Mouse (Mus musculus): ENCODE data around the gene Rbm3. TPM values are rescaled to one million over a fixed set of nuclear protein-coding genes. Genes with fewer than 3 reads are reported as not detected.
A peak's percentile ranks its signal among the peaks of the same experiment; 100 is the strongest.

Rbm3 gene
- polyA plus RNA-seq, 1 experiment: 19.6 TPM

- H3K27ac ChIP-seq (ENCODE audit: control insufficient read depth, insufficient read depth, low read depth, low read length): no peak overlapping the region
- no peaks in the 10 kb centered on the region for H3K36me3 ChIP-seq (ENCODE audit: control insufficient read depth, insufficient read depth, low read length)
- peaks cover 4% of the 10 kb centered on the region for H3K4me1 ChIP-seq (ENCODE audit: control insufficient read depth, insufficient read depth, low read length)
- H3K27me3 ChIP-seq (ENCODE audit: control insufficient read depth, insufficient read depth, low read length): no peaks in the 10 kb centered on the region
- H3K4me3 ChIP-seq (ENCODE audit: control insufficient read depth, low read depth, low read length): no peak overlapping the region
- TF ChIP-seq POLR2A (IDR thresholded peaks at IDR 0.05; ENCODE audit: control insufficient read depth, low read depth, low read length): no peak
- no peak for TF ChIP-seq CTCF (IDR thresholded peaks at IDR 0.05; ENCODE audit: control insufficient read depth, insufficient read depth, insufficient replicate concordance, low read depth, low read length)
Measured at GRCm38 (mm10) chrX:8142948-8143347, 2.7 kb downstream of the Rbm3 start.

DNA sequence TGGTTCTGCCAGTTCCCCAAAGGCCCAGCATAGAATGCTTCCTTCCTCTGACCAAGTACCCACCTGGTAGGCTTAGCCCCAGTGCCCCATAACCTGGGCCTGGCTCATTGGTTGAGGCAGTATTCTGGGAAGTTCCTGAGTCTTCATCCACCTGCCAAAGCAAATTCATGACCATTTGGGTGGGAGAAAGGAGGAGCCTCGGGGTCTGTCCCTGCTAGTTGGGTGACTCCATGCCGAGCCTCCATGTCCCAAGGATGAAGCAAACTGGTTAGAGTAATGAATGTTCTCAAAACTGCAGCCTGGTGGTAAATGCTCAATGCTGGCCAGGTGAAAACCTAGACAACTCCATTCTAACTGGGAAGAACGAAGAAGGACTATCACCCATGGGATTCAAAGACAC lies 4.6 kb downstream of the Rbm3 start:
- Histone ChIP-seq H3K27ac (ENCODE audit: control insufficient read depth, insufficient read depth, low read depth, low read length) (no peak overlapping the region), H3K36me3 (ENCODE audit: control insufficient read depth, insufficient read depth, low read length) (no peaks in the 10 kb centered on the region), H3K4me3 (ENCODE audit: control insufficient read depth, low read depth, low read length) (no peak overlapping the region), H3K27me3 (ENCODE audit: control insufficient read depth, insufficient read depth, low read length) (no peaks in the 10 kb centered on the region), H3K4me1 (ENCODE audit: control insufficient read depth, insufficient read depth, low read length) (peaks cover 4% of the 10 kb centered on the region)
- no peak for TF ChIP-seq POLR2A (IDR thresholded peaks at IDR 0.05; ENCODE audit: control insufficient read depth, low read depth, low read length)
- no peak for TF ChIP-seq CTCF (IDR thresholded peaks at IDR 0.05; ENCODE audit: control insufficient read depth, insufficient read depth, insufficient replicate concordance, low read depth, low read length)

- H3K27ac ChIP-seq (ENCODE audit: control insufficient read depth, insufficient read depth, low read depth, low read length): no peak overlapping the region
Measured at GRCm38 (mm10) chrX:8140446-8140845, 5.2 kb downstream of the Rbm3 start.

GRCm38 (mm10) chrX:8139480-8139879 lies 6.2 kb downstream of the Rbm3 start:
- H3K4me1 ChIP-seq (ENCODE audit: control insufficient read depth, insufficient read depth, low read length): peaks cover 4% of the 10 kb centered on the region
- no peaks in the 10 kb centered on the region for H3K27me3 ChIP-seq (ENCODE audit: control insufficient read depth, insufficient read depth, low read length)
- H3K27ac ChIP-seq (ENCODE audit: control insufficient read depth, insufficient read depth, low read depth, low read length): no peak overlapping the region
- H3K36me3 ChIP-seq (ENCODE audit: control insufficient read depth, insufficient read depth, low read length): no peaks in the 10 kb centered on the region
- TF ChIP-seq CTCF (IDR thresholded peaks at IDR 0.05; ENCODE audit: control insufficient read depth, insufficient read depth, insufficient replicate concordance, low read depth, low read length): no peak
- TF ChIP-seq POLR2A (IDR thresholded peaks at IDR 0.05; ENCODE audit: control insufficient read depth, low read depth, low read length): no peak
- H3K4me3 ChIP-seq (ENCODE audit: control insufficient read depth, low read depth, low read length): no peak overlapping the region

More at GRCm38 (mm10) chrX:8140446-8140845, 5.2 kb downstream of the Rbm3 start:
- Histone ChIP-seq H3K4me1 (ENCODE audit: control insufficient read depth, insufficient read depth, low read length) (peaks cover 4% of the 10 kb centered on the region), H3K4me3 (ENCODE audit: control insufficient read depth, low read depth, low read length) (no peak overlapping the region), H3K36me3 (ENCODE audit: control insufficient read depth, insufficient read depth, low read length) (no peaks in the 10 kb centered on the region), H3K27me3 (ENCODE audit: control insufficient read depth, insufficient read depth, low read length) (no peaks in the 10 kb centered on the region)
- no peak for TF ChIP-seq CTCF (IDR thresholded peaks at IDR 0.05; ENCODE audit: control insufficient read depth, insufficient read depth, insufficient replicate concordance, low read depth, low read length)
- TF ChIP-seq POLR2A (IDR thresholded peaks at IDR 0.05; ENCODE audit: control insufficient read depth, low read depth, low read length): no peak

DNA sequence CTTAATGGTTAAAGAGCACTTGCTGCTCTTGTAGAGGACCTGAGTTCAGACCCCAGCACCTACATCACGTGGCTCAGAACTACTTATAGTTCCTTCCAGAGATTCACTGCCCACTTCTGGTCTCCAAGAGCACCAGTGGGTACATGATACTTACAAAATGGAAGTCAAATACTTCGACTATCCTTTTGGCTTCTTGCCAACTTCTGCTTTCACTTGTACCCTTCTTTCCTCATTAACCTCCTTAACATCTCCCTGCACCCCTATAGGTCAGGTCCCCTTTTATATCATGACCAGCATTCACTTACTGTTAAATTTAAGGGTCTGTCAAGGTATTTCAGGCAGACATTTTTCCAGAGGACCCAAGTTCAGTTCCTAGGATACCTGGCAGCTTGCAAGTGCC lies 9.8 kb downstream of the Rbm3 start:
- no peaks in the 10 kb centered on the region for H3K27me3 ChIP-seq (ENCODE audit: control insufficient read depth, insufficient read depth, low read length)
- H3K4me3 ChIP-seq (ENCODE audit: control insufficient read depth, low read depth, low read length): no peak overlapping the region
- no peak for TF ChIP-seq POLR2A (IDR thresholded peaks at IDR 0.05; ENCODE audit: control insufficient read depth, low read depth, low read length)
- no peak for TF ChIP-seq CTCF (IDR thresholded peaks at IDR 0.05; ENCODE audit: control insufficient read depth, insufficient read depth, insufficient replicate concordance, low read depth, low read length)
- H3K27ac ChIP-seq (ENCODE audit: control insufficient read depth, insufficient read depth, low read depth, low read length): no peak overlapping the region
- peaks cover 3% of the 10 kb centered on the region; the same call in 1 of the 2 replicates for H3K4me1 ChIP-seq (ENCODE audit: control insufficient read depth, insufficient read depth, low read length)
- no peaks in the 10 kb centered on the region for H3K36me3 ChIP-seq (ENCODE audit: control insufficient read depth, insufficient read depth, low read length)

DNA sequence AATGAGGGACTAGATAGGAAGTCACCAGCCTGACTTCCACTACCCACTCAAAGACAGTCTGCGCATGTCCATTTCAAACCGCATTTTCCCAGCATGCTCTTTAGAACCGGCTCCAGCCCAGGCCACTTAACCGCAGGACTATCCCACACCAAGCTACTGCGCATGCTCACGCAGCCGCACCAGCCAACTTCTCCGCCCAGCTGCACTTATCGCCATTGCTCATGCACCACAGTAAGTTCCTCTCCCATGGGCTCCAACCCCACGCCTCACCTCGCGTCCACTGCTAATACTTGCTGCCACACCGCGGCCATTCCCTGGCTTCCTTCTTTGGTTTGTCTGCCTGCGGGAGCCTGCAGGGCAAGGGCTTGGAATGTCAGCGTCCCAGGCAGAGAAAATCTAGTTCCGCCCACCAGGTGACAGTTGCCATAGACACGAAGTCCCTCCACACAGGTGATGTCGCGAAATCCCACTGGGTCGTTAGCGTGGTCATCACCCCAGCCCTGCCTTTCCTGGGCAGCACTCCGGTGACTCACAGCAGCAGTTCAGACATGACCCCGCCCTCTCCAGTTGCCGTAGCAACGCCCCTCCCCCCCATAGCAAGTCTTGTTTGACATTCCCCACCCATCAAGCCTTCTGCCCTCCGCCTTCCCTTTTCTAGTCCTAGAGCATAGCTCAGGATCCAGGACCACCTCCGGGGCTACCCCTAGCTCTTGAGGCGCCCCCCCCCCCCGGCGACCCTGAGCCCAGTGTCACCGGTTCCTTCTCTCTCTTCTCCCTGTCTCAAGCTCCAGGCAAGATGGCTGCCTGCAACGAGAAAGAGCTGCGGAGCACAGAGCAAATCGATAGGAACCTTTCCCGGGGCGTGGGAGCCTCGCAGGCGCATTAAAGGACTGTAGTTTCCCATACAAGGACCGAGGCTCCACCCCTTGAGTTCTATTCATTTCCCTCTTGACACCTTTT lies 13.4 kb downstream of the Rbm3 start, which contains the start of gene Wdr13:
Gene Wdr13 (minus strand): TSS at position 876 of the 960 bp plus-strand sequence.
- H3K4me1 ChIP-seq (ENCODE audit: control insufficient read depth, insufficient read depth, low read length): peaks cover 3% of the 10 kb centered on the region; the same call in 1 of the 2 replicates
- no peaks in the 10 kb centered on the region for H3K27me3 ChIP-seq (ENCODE audit: control insufficient read depth, insufficient read depth, low read length)
- H3K27ac ChIP-seq (ENCODE audit: control insufficient read depth, insufficient read depth, low read depth, low read length): peak within 1 kb of the TSS; percentile 97
- TF ChIP-seq CTCF (IDR thresholded peaks at IDR 0.05; ENCODE audit: control insufficient read depth, insufficient read depth, insufficient replicate concordance, low read depth, low read length): no peak
- peak; percentile 75; the same call in 1 of the 2 replicates for TF ChIP-seq POLR2A (IDR thresholded peaks at IDR 0.05; ENCODE audit: control insufficient read depth, low read depth, low read length)
- H3K36me3 ChIP-seq (ENCODE audit: control insufficient read depth, insufficient read depth, low read length): no peaks in the 10 kb centered on the region
- peak within 1 kb of the TSS; percentile 94 for H3K4me3 ChIP-seq (ENCODE audit: control insufficient read depth, low read depth, low read length)

DNA sequence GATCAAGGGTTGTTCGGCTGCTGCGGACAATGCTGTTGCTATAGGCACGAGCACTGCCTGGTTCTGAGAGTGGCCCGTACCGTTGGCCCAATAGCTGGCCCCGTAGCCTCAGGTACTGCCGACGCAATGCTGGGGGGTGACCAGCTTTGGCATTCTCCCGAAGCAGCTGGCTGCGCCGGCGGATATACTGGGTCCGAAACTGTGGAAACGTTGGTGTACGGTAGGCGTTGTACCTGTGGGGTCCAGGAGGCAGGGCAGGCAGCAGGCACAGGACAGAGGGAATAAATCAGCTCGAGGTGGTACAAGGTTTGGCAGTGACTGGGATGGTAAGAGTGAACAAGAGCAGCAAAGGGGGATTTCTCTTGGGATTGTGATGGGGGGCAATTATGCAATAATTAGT lies 14.3 kb downstream of the Rbm3 start:
- TF ChIP-seq POLR2A (IDR thresholded peaks at IDR 0.05; ENCODE audit: control insufficient read depth, low read depth, low read length) (no peak), CTCF (IDR thresholded peaks at IDR 0.05; ENCODE audit: control insufficient read depth, insufficient read depth, insufficient replicate concordance, low read depth, low read length) (no peak)
- peak overlapping the region; percentile 92 for H3K27ac ChIP-seq (ENCODE audit: control insufficient read depth, insufficient read depth, low read depth, low read length)

More for the DNA sequence above, 14.3 kb downstream of the Rbm3 start:
- peaks cover 3% of the 10 kb centered on the region; the same call in 1 of the 2 replicates for H3K4me1 ChIP-seq (ENCODE audit: control insufficient read depth, insufficient read depth, low read length)
- peak overlapping the region; percentile 85 for H3K4me3 ChIP-seq (ENCODE audit: control insufficient read depth, low read depth, low read length)
- no peaks in the 10 kb centered on the region for H3K27me3 ChIP-seq (ENCODE audit: control insufficient read depth, insufficient read depth, low read length)
- H3K36me3 ChIP-seq (ENCODE audit: control insufficient read depth, insufficient read depth, low read length): no peaks in the 10 kb centered on the region
